Mouse (Mus musculus) CH12.LX (cell line): ENCODE measurements around the gene Eps8l3. TPM values are rescaled to one million over a fixed set of nuclear protein-coding genes. Genes with fewer than 3 reads are reported as not detected.

ENCODE experiments used
- DNase-seq: peaks from one replicate; pipeline ENCODE4 v3.0.0-alpha.2; 2013; ENCODE audit errors: extremely low read depth
- H3K27ac ChIP-seq: 2 replicates; pipeline ENCODE4 v1.5.1; 2012; ENCODE audit warnings: low read depth, mild to moderate bottlenecking, control low read depth, moderate library complexity; ENCODE audit not compliant: insufficient read depth
- H3K27me3 ChIP-seq: replicated peaks from 2 replicates; pipeline ENCODE3; 2012; ENCODE audit warnings: inconsistent platforms
- H3K36me3 ChIP-seq, 2 experiments: replicated peaks in 1 of 2; 2 replicates each; pipeline versions ENCODE3 to v1.6.1; 2012; ENCODE audit warnings: inconsistent platforms in 1 of 2, low read length in 1 of 2, mild to moderate bottlenecking in 1 of 2, mixed read lengths in 1 of 2, moderate library complexity in 1 of 2; ENCODE audit not compliant: control insufficient read depth in 1 of 2, insufficient read depth in 1 of 2
- H3K4me1 ChIP-seq, 2 experiments: 2 replicates each; pipeline ENCODE4 v1.6.1; 2012; ENCODE audit warnings: inconsistent platforms in 1 of 2, moderate library complexity in 1 of 2; ENCODE audit not compliant: insufficient read depth in 2 of 2, control insufficient read depth in 1 of 2
- H3K4me2 ChIP-seq: 2 replicates; pipeline ENCODE4 v1.6.1; 2012; ENCODE audit warnings: low read depth, mild to moderate bottlenecking, control low read depth; ENCODE audit not compliant: poor library complexity, insufficient read depth, severe bottlenecking
- H3K4me3 ChIP-seq, 3 experiments: fragments of 150-350 bp in 1 of 3; sonication (generic) in 1 of 3; replicated peaks in 1 of 3; 2 replicates each; pipeline versions ENCODE3 to v1.5.1; 2011 to 2012; ENCODE audit warnings: low read depth in 2 of 3, low read length in 2 of 3, mild to moderate bottlenecking in 2 of 3, moderate library complexity in 2 of 3, control low read depth in 1 of 3, improper control_type of control experiment in 1 of 3, inconsistent platforms in 1 of 3, mixed read lengths in 1 of 3; ENCODE audit not compliant: poor library complexity in 1 of 3
- H3K79me2 ChIP-seq: replicated peaks from 2 replicates; pipeline ENCODE4 v1.6.1; 2012; ENCODE audit warnings: mild to moderate bottlenecking, moderate library complexity; ENCODE audit not compliant: control insufficient read depth, poor library complexity, insufficient read depth, severe bottlenecking; ENCODE audit errors: extremely low read depth
- H3K9ac ChIP-seq: 2 replicates; pipeline ENCODE4 v1.6.1; 2012; ENCODE audit warnings: low read depth, mild to moderate bottlenecking, control low read depth, moderate library complexity; ENCODE audit not compliant: insufficient read depth
- H3K9me3 ChIP-seq: replicated peaks from 2 replicates; pipeline ENCODE3; 2012; ENCODE audit warnings: low read length, inconsistent platforms, mixed read lengths
- BHLHE40 ChIP-seq: IDR thresholded peaks from 2 replicates; pipeline ENCODE4 v1.6.1; 2011; ENCODE audit warnings: mild to moderate bottlenecking, low read depth, low read length, improper control_type of control experiment
- CHD1 ChIP-seq: IDR thresholded peaks from 2 replicates; pipeline ENCODE4 v1.6.1; 2012; ENCODE audit warnings: low read depth, low read length, improper control_type of control experiment, inconsistent platforms
- CHD2 ChIP-seq: IDR thresholded peaks from 2 replicates; pipeline ENCODE4 v1.6.1; 2011; ENCODE audit warnings: low read length, improper control_type of control experiment
- CTCF ChIP-seq, 2 experiments: IDR thresholded peaks in 1 of 2; conservative IDR thresholded peaks in 1 of 2; 2 replicates each; pipeline ENCODE4 v1.5.1; 2011 to 2012; ENCODE audit warnings: low read depth in 2 of 2, low read length in 2 of 2, improper control_type of control experiment in 1 of 2, inconsistent platforms in 1 of 2, mild to moderate bottlenecking in 1 of 2, moderate library complexity in 1 of 2
- E2F4 ChIP-seq: IDR thresholded peaks from 2 replicates; pipeline ENCODE4 v1.6.1; 2011; ENCODE audit warnings: low read depth, low read length, improper control_type of control experiment; ENCODE audit not compliant: insufficient replicate concordance
- ELF1 ChIP-seq: IDR thresholded peaks from 2 replicates; pipeline ENCODE4 v1.6.1; 2014; ENCODE audit warnings: low read depth, mild to moderate bottlenecking, inconsistent platforms, low read length, improper control_type of control experiment
- EP300 ChIP-seq: IDR thresholded peaks from 2 replicates; pipeline ENCODE4 v1.6.1; 2011; ENCODE audit warnings: low read length, improper control_type of control experiment
- ETS1 ChIP-seq: conservative IDR thresholded peaks from 2 replicates; pipeline ENCODE4 v1.6.1; 2012; ENCODE audit warnings: low read depth, mild to moderate bottlenecking, inconsistent platforms, low read length, improper control_type of control experiment, moderate library complexity
- GABPA ChIP-seq: IDR thresholded peaks from 2 replicates; pipeline ENCODE4 v1.6.1; 2012; ENCODE audit warnings: low read depth, low read length, improper control_type of control experiment, inconsistent platforms; ENCODE audit not compliant: insufficient replicate concordance
- HCFC1 ChIP-seq: IDR thresholded peaks from 2 replicates; pipeline ENCODE4 v1.6.1; 2012; ENCODE audit warnings: low read depth, mild to moderate bottlenecking, inconsistent platforms, low read length, improper control_type of control experiment
- IRF4 ChIP-seq: IDR thresholded peaks from 2 replicates; pipeline ENCODE4 v1.6.1; 2014; ENCODE audit warnings: low read depth, mild to moderate bottlenecking, inconsistent platforms, low read length, improper control_type of control experiment
- JUN ChIP-seq: IDR thresholded peaks from 2 replicates; pipeline ENCODE4 v1.6.1; 2011; ENCODE audit warnings: low read depth, mild to moderate bottlenecking, low read length, improper control_type of control experiment, moderate library complexity; ENCODE audit not compliant: insufficient read depth
- JUND ChIP-seq: conservative IDR thresholded peaks from 2 replicates; pipeline ENCODE4 v1.6.1; 2011; ENCODE audit warnings: low read depth, low read length, improper control_type of control experiment
- MAX ChIP-seq: IDR thresholded peaks from 2 replicates; pipeline ENCODE4 v1.6.1; 2011; ENCODE audit warnings: low read length, improper control_type of control experiment
- MAZ ChIP-seq: IDR thresholded peaks from 2 replicates; pipeline ENCODE4 v1.6.1; 2012; ENCODE audit warnings: low read depth, mild to moderate bottlenecking, inconsistent platforms, low read length, improper control_type of control experiment, moderate library complexity
- MEF2A ChIP-seq: IDR thresholded peaks from 2 replicates; pipeline ENCODE4 v1.6.1; 2014; ENCODE audit warnings: low read depth, mild to moderate bottlenecking, inconsistent platforms, low read length, improper control_type of control experiment, borderline replicate concordance
- MXI1 ChIP-seq: IDR thresholded peaks from 2 replicates; pipeline ENCODE4 v1.6.1; 2011; ENCODE audit warnings: mild to moderate bottlenecking, low read depth, low read length, improper control_type of control experiment
- NELFE ChIP-seq: IDR thresholded peaks from 2 replicates; pipeline ENCODE4 v1.6.1; 2011; ENCODE audit warnings: low read depth, low read length, improper control_type of control experiment
- NRF1 ChIP-seq: IDR thresholded peaks from 2 replicates; pipeline ENCODE4 v1.6.1; 2014; ENCODE audit warnings: low read depth, mild to moderate bottlenecking, inconsistent platforms, low read length, improper control_type of control experiment, moderate library complexity
- POLR2A ChIP-seq: IDR thresholded peaks from 2 replicates; pipeline ENCODE4 v1.6.1; 2011; ENCODE audit warnings: low read depth, mild to moderate bottlenecking, improper control_type of control experiment, low read length
- RAD21 ChIP-seq: IDR thresholded peaks from 2 replicates; pipeline ENCODE4 v1.6.1; 2011; ENCODE audit warnings: low read depth, mild to moderate bottlenecking, low read length, improper control_type of control experiment, moderate library complexity
- RCOR1 ChIP-seq: conservative IDR thresholded peaks from 2 replicates; pipeline ENCODE4 v1.6.1; 2012; ENCODE audit warnings: low read depth, mild to moderate bottlenecking, inconsistent platforms, low read length, improper control_type of control experiment
- SIN3A ChIP-seq: IDR thresholded peaks from 2 replicates; pipeline ENCODE4 v1.6.1; 2012; ENCODE audit warnings: low read length, improper control_type of control experiment, inconsistent platforms
- SMC3 ChIP-seq: IDR thresholded peaks from 2 replicates; pipeline ENCODE4 v1.6.1; 2011; ENCODE audit warnings: low read depth, low read length, improper control_type of control experiment
- TBP ChIP-seq: conservative IDR thresholded peaks from 2 replicates; pipeline ENCODE4 v1.6.1; 2011; ENCODE audit warnings: low read depth, low read length, improper control_type of control experiment
- TCF12 ChIP-seq: IDR thresholded peaks from 2 replicates; pipeline ENCODE4 v1.6.1; 2014; ENCODE audit warnings: low read depth, mild to moderate bottlenecking, inconsistent platforms, low read length, improper control_type of control experiment
- USF1 ChIP-seq: IDR thresholded peaks from 2 replicates; pipeline ENCODE4 v1.6.1; 2014; ENCODE audit warnings: low read depth, mild to moderate bottlenecking, inconsistent platforms, low read length, improper control_type of control experiment
- USF2 ChIP-seq: conservative IDR thresholded peaks from 2 replicates; pipeline ENCODE4 v1.6.1; 2011; ENCODE audit warnings: low read depth, low read length, improper control_type of control experiment
- ZC3H11A ChIP-seq: IDR thresholded peaks from 2 replicates; pipeline ENCODE4 v1.6.1; 2012; ENCODE audit warnings: low read depth, mild to moderate bottlenecking, inconsistent platforms, low read length, improper control_type of control experiment
- ZKSCAN1 ChIP-seq: IDR thresholded peaks from 2 replicates; pipeline ENCODE4 v1.6.1; 2012; ENCODE audit warnings: low read depth, inconsistent platforms, low read length, improper control_type of control experiment, borderline replicate concordance
- ZMIZ1 ChIP-seq: IDR thresholded peaks from 2 replicates; pipeline ENCODE4 v1.6.1; 2012; ENCODE audit warnings: low read depth, mild to moderate bottlenecking, inconsistent platforms, low read length, improper control_type of control experiment
- ZNF384 ChIP-seq: IDR thresholded peaks from 2 replicates; pipeline ENCODE4 v1.6.1; 2012; ENCODE audit warnings: low read depth, low read length, improper control_type of control experiment, inconsistent platforms
- dilution Hi-C: fragments of 300-500 bp; cut with MboI; formaldehyde crosslinking; loops from 2 replicates; pipeline ENCODE4 v1.14.3; 2020; ENCODE audit warnings: low sequenced_read_pairs; ENCODE audit not compliant: extremely low pct_unique_long_range_greater_than_20kb, extremely low pct_ligation_motif_present
- in situ Hi-C: fragments of 300-500 bp; cut with MboI; formaldehyde crosslinking; loops from 3 replicates; pipeline ENCODE4 v1.14.3; 2019; ENCODE audit warnings: low sequenced_read_pairs, low pct_ligation_motif_present, low pct_unique_long_range_greater_than_20kb, mixed read lengths
- polyA plus RNA-seq: library from polyadenylated mRNA; unstranded; fragments of >175 nt; gene quantifications from 2 replicates; pipeline ENCODE4 v1.2.1, GENCODE M21; 2012; ENCODE audit warnings: low read depth; ENCODE audit not compliant: insufficient read length
- total RNA-seq, 2 experiments: library from RNA; depleted of rRNA; stranded (reverse); fragments of 300-350 nt in 1 of 2; fragments of >200 nt in 1 of 2; gene quantifications; 2 replicates each; pipeline ENCODE4 v1.2.3; 2012 to 2014

The Eps8l3 gene
- total and polyA plus RNA-seq, 3 experiments = not detected

DNA sequence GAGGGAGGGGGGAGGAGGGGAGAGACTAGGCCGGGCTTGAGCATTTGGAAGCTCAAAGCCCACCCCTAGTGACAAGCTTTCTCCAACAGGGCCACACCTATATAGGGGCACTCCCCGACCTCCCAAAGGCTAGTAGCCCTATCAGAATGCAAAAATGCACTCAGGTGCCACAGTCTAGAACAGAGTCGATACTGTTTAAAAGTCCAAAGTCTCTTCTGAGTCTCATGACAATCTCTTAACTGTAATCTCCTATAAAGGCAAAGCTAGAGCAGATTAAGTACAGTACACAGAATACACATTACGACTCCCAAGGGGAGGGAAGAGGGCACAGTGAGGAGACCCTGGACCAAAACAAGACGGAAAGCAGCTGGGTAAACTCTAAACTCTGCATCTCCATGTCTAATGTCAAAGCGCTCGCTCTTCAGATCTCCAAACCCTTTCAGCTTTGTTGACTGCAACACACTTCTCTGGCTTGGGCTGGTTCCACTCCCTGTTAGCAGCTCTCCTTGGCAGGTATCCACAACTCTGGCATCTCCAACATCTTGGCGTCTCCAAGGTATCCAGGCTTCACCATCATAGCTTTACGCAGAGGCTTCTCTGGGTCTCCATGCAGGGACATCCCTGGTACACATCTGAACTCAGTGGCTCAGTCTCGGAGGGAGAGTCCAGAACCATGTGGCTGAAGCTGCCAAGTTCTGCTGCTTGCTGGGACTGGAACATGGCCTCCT lies 11.5 kb upstream of the Eps8l3 start:
- Histone ChIP-seq H3K27ac (no peak overlapping the region), H3K9me3 (no peaks in the 10 kb centered on the region)
- no peak for DNase-seq

DNA sequence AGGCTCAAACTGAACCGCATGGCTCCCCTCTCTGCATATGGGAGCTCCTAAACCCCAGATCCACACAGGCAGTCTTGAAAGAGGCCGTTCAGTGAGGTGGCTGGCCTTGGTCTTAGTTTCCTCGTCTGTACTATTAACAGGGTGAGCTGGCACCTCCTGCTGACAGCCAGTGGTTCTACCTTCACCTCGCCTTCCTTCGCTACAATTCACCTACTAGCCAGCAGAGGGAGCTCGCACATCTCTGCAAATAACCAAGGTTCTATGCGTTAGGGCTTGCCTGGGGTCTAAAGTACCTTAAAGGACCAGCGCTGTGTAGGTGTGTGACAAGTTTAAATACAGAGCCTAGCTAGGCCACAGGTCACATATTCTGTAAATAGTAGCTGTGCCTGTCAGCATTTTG lies 9.9 kb upstream of the Eps8l3 start:
- peaks cover 0 to 26% of the 10 kb centered on the region in 2 experiments; a peak in 2 of 4 replicates for H3K4me1 ChIP-seq
- peaks cover 1% of the 10 kb centered on the region for H3K27me3 ChIP-seq
- H3K27ac ChIP-seq = no peak overlapping the region
- no peaks in the 10 kb centered on the region for H3K9me3 ChIP-seq
- dilution Hi-C loops = no loop called here
- peak; percentile 92 for DNase-seq
- no peak overlapping the region for H3K9ac ChIP-seq
- in situ Hi-C loops = loop anchor here (10.0 kb wide), 2 partner anchors 48 to 302 kb away; no protein-coding TSS in a partner anchor
- no peaks in the 10 kb centered on the region for H3K36me3 ChIP-seq
- H3K4me2 ChIP-seq = no peak overlapping the region
- no peak overlapping the region for H3K4me3 ChIP-seq
- no peaks in the 10 kb centered on the region for H3K79me2 ChIP-seq
- TF ChIP-seq NRF1 = no peak
- no peak for TF ChIP-seq BHLHE40
- no peak for TF ChIP-seq EP300
- TF ChIP-seq IRF4 = peak; percentile 22; the same call in 1 of the 2 replicates
- TF ChIP-seq ZKSCAN1 = no peak
- TF ChIP-seq TCF12 = no peak
- TF ChIP-seq JUN = no peak
- peak; percentile 57 for TF ChIP-seq ZC3H11A
- no peak for TF ChIP-seq TBP
- peak; percentile 73; the same call in 1 of the 2 replicates for TF ChIP-seq NELFE
- peak; percentile 20; the same call in 1 of the 2 replicates for TF ChIP-seq MEF2A
- no peak for TF ChIP-seq CHD1
- no peak for TF ChIP-seq ZMIZ1
- no peak for TF ChIP-seq JUND
- TF ChIP-seq USF2 = no peak
- no peak for TF ChIP-seq E2F4
- no peak for TF ChIP-seq HCFC1
- TF ChIP-seq USF1 = no peak
- TF ChIP-seq RCOR1 = no peak
- no peak for TF ChIP-seq GABPA
- TF ChIP-seq SIN3A = no peak
- TF ChIP-seq ELF1 = no peak
- TF ChIP-seq ZNF384 = no peak
- peak; percentile 96 for TF ChIP-seq RAD21

More for the DNA sequence above, 11.5 kb upstream of the Eps8l3 start:
- H3K27me3 ChIP-seq = peaks cover 1% of the 10 kb centered on the region
- no peak overlapping the region for H3K4me2 ChIP-seq
- in situ Hi-C loops (loop anchor here (10.0 kb wide), 2 partner anchors 49 to 301 kb away; no protein-coding TSS in a partner anchor), dilution Hi-C loops (no loop called here)
- H3K4me3 ChIP-seq = no peak overlapping the region
- H3K79me2 ChIP-seq = no peaks in the 10 kb centered on the region
- H3K4me1 ChIP-seq = peaks cover 0 to 29% of the 10 kb centered on the region in 2 experiments; a peak in 2 of 4 replicates
- no peaks in the 10 kb centered on the region for H3K36me3 ChIP-seq
- TF ChIP-seq CHD2 (no peak), MAZ (no peak), JUN (no peak), ETS1 (no peak), SIN3A (no peak), IRF4 (no peak), ELF1 (no peak), POLR2A (no peak), ZMIZ1 (no peak), ZC3H11A (no peak), TCF12 (no peak), USF1 (no peak), MAX (no peak), MXI1 (no peak), MEF2A (no peak), E2F4 (no peak), NELFE (no peak), SMC3 (no peak), CTCF (conservative IDR thresholded peaks at IDR 0.05 in 1 of 2, IDR thresholded peaks at IDR 0.05 in 1 of 2; ENCODE audit: low read depth in 2 of 2, low read length in 2 of 2) (no peak)
- no peak overlapping the region for H3K9ac ChIP-seq
